Mouse (Mus musculus): ENCODE measurements around the gene Man2a1.

DNA sequence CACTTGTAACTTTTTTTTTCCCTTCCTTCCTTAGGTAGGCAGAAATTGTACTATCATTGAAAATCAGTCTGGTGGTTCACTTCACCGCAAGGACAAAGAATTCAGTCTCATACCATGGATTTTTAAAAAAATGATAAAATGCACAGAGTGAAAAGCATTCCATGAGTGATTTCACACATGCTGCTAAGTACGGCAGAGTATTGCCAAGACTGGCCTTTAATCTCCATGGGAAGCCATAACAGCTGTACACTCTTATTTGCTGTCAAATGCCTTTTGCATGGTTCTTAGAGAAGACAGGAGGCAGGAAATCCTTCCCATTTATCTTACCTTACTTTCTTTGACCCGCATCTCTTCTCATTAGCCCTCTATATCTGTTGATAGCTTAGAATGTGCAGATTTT lies 45.6 kb upstream of the Man2a1 start:
- TF ChIP-seq EP300 (IDR thresholded peaks at IDR 0.05; ENCODE audit: low read depth) (no peak), CTCF (IDR thresholded peaks at IDR 0.05; ENCODE audit: low read depth) (no peak)

Data from liver, postnatal 0 days (tissue).